In genomic region chr1:119533093-119533805, GRCm38 (mm10) we compare ENCODE assay signal across 13 mouse cellular contexts. TPM values are rescaled to one million over a fixed set of nuclear protein-coding genes. Genes with fewer than 3 reads are reported as not detected.
A peak's percentile ranks its signal among the peaks of the same experiment; 100 is the strongest.
DNase-seq lines count a peak whose midpoint lies in the region; ATAC-seq and TF ChIP-seq lines count a peak whose summit lies in the region.
"Had no signal": no experiment of that assay in that cellular context is flagged by ENCODE, and none has a peak within 500 bp of the region (broad histone marks: within the 10 kb centered on the region; RNA-seq: fewer than 3 reads in every experiment).

No protein-coding gene starts in this region.

- DNase-seq in forebrain, embryonic 10.5 days (ENCODE audit: extremely low spot score, low spot score), result no peak
- no peak for DNase-seq in lung, postnatal 0 days (ENCODE audit: low spot score)
- DNase-seq in midbrain, postnatal 0 days (ENCODE audit: low spot score), result peak; percentile 60
- no peak for DNase-seq in lung, postnatal 4 days
- no peak for DNase-seq in layer of hippocampus, adult 8-10 months (ENCODE audit: low spot score in 2 of 2)
- DNase-seq: adrenal gland, adult 8-10 months; B cell, adult 2 months; heart, postnatal 14 days; kidney, postnatal 10 days; thymus, postnatal 36 days had no signal

- no peak overlapping the region for H3K4me2 ChIP-seq in forebrain, embryonic 13.5 days
- H3K4me2 ChIP-seq in lung, embryonic 15.5 days, result no peak overlapping the region
- H3K4me2 ChIP-seq in lung, postnatal 0 days (replicated peaks; ENCODE audit: low read depth, low read length), result no peak overlapping the region
- H3K4me2 ChIP-seq in forebrain, embryonic 15.5 days (replicated peaks), result no peak overlapping the region
- no peak overlapping the region for H3K4me2 ChIP-seq in midbrain, postnatal 0 days (ENCODE audit: low read depth, low read length, poor library complexity, severe bottlenecking)

- no peaks in the 10 kb centered on the region for H3K4me1 ChIP-seq in forebrain, embryonic 13.5 days
- no peaks in the 10 kb centered on the region for H3K4me1 ChIP-seq in forebrain, embryonic 10.5 days
- peaks cover 7% of the 10 kb centered on the region; the same call in 1 of the 2 replicates for H3K4me1 ChIP-seq in lung, embryonic 15.5 days
- no peaks in the 10 kb centered on the region for H3K4me1 ChIP-seq in lung, postnatal 0 days (ENCODE audit: insufficient read depth, low read depth, low read length)
- H3K4me1 ChIP-seq in forebrain, embryonic 15.5 days, result peaks cover 5% of the 10 kb centered on the region; the same call in 1 of the 2 replicates
- no peaks in the 10 kb centered on the region for H3K4me1 ChIP-seq in midbrain, postnatal 0 days (ENCODE audit: insufficient read depth, low read length)

- H3K9ac ChIP-seq in forebrain, embryonic 13.5 days, result no peak overlapping the region
- H3K9ac ChIP-seq in lung, embryonic 15.5 days, result no peak overlapping the region
- no peak overlapping the region for H3K9ac ChIP-seq in lung, postnatal 0 days (replicated peaks; ENCODE audit: low read depth)
- H3K9ac ChIP-seq in forebrain, embryonic 15.5 days (replicated peaks), result no peak overlapping the region
- H3K9ac ChIP-seq in midbrain, postnatal 0 days (replicated peaks; ENCODE audit: low read length, poor library complexity, severe bottlenecking), result no peak overlapping the region

- H3K4me3 ChIP-seq in forebrain, embryonic 13.5 days, result no peak overlapping the region
- H3K4me3 ChIP-seq in forebrain, embryonic 10.5 days, result no peak overlapping the region
- no peak overlapping the region for H3K4me3 ChIP-seq in lung, embryonic 15.5 days
- no peak overlapping the region for H3K4me3 ChIP-seq in lung, postnatal 0 days (ENCODE audit: low read depth, low read length)
- H3K4me3 ChIP-seq in forebrain, embryonic 15.5 days, result no peak overlapping the region
- H3K4me3 ChIP-seq in midbrain, postnatal 0 days (ENCODE audit: low read depth, low read length), result no peak overlapping the region

- TF ChIP-seq EP300 in lung, postnatal 0 days (IDR thresholded peaks at IDR 0.05), result no peak

- no peaks in the 10 kb centered on the region for H3K27me3 ChIP-seq in forebrain, embryonic 13.5 days
- no peaks in the 10 kb centered on the region for H3K27me3 ChIP-seq in forebrain, embryonic 10.5 days (ENCODE audit: poor library complexity, severe bottlenecking)
- no peaks in the 10 kb centered on the region for H3K27me3 ChIP-seq in lung, embryonic 15.5 days
- no peaks in the 10 kb centered on the region for H3K27me3 ChIP-seq in lung, postnatal 0 days (replicated peaks; ENCODE audit: insufficient read depth, low read length)
- H3K27me3 ChIP-seq in forebrain, embryonic 15.5 days, result no peaks in the 10 kb centered on the region
- no peaks in the 10 kb centered on the region for H3K27me3 ChIP-seq in midbrain, postnatal 0 days (ENCODE audit: insufficient read depth, low read length)

- peaks cover 22% of the 10 kb centered on the region for H3K36me3 ChIP-seq in forebrain, embryonic 13.5 days (ENCODE audit: poor library complexity, severe bottlenecking)
- H3K36me3 ChIP-seq in forebrain, embryonic 10.5 days (replicated peaks), result peaks cover 65% of the 10 kb centered on the region
- H3K36me3 ChIP-seq in lung, embryonic 15.5 days, result peaks cover 13% of the 10 kb centered on the region
- H3K36me3 ChIP-seq in lung, postnatal 0 days (ENCODE audit: insufficient read depth, low read length), result no peaks in the 10 kb centered on the region
- H3K36me3 ChIP-seq in forebrain, embryonic 15.5 days, result peaks cover 10% of the 10 kb centered on the region
- H3K36me3 ChIP-seq in midbrain, postnatal 0 days (ENCODE audit: insufficient read depth, low read length), result peaks cover 9% of the 10 kb centered on the region; the same call in 1 of the 2 replicates

- peak overlapping the region; percentile 19; the same call in 1 of the 2 replicates for H3K27ac ChIP-seq in forebrain, embryonic 13.5 days
- H3K27ac ChIP-seq in forebrain, embryonic 10.5 days, result no peak overlapping the region
- no peak overlapping the region for H3K27ac ChIP-seq in lung, embryonic 15.5 days
- no peak overlapping the region for H3K27ac ChIP-seq in lung, postnatal 0 days (ENCODE audit: low read length)
- 0 out of 2 replicates have a peak overlapping the region, but pooled peaks have one; percentile 4 for H3K27ac ChIP-seq in forebrain, embryonic 15.5 days (replicated peaks)
- no peak overlapping the region for H3K27ac ChIP-seq in midbrain, postnatal 0 days (ENCODE audit: low read depth, low read length)

- 66% methylated on average over 18 of the region's 18 CpGs for WGBS in forebrain, embryonic 13.5 days
- 94% methylated on average over 18 of the region's 18 CpGs for WGBS in forebrain, embryonic 10.5 days
- WGBS in lung, embryonic 15.5 days, result 71% methylated on average over 18 of the region's 18 CpGs
- WGBS in lung, postnatal 0 days, result 65% methylated on average over 18 of the region's 18 CpGs
- 52% methylated on average over 18 of the region's 18 CpGs for WGBS in forebrain, embryonic 15.5 days
- 80% methylated on average over 18 of the region's 18 CpGs for WGBS in midbrain, postnatal 0 days

- H3K9me3 ChIP-seq in forebrain, embryonic 13.5 days (replicated peaks), result 0 out of 2 replicates have a peak, but pooled peaks cover 6% of the 10 kb centered on the region
- H3K9me3 ChIP-seq in forebrain, embryonic 10.5 days, result peaks cover 12% of the 10 kb centered on the region
- no peaks in the 10 kb centered on the region for H3K9me3 ChIP-seq in lung, embryonic 15.5 days
- H3K9me3 ChIP-seq in lung, postnatal 0 days (ENCODE audit: low read length), result no peaks in the 10 kb centered on the region
- no peaks in the 10 kb centered on the region for H3K9me3 ChIP-seq in forebrain, embryonic 15.5 days
- H3K9me3 ChIP-seq in midbrain, postnatal 0 days (ENCODE audit: low read length), result no peaks in the 10 kb centered on the region

- peak; percentile 81 for ATAC-seq in forebrain, embryonic 13.5 days
- ATAC-seq in lung, embryonic 15.5 days (ENCODE audit: borderline replicate concordance, extremely low read depth, low FRiP score, low TSS enrichment), result peak; percentile 28; the same call in 1 of the 2 replicates
- ATAC-seq in lung, postnatal 0 days, result no peak
- peak; percentile 72 for ATAC-seq in forebrain, embryonic 15.5 days (replicated peaks)
- peak; percentile 36; the same call in 1 of the 2 replicates for ATAC-seq in midbrain, postnatal 0 days (ENCODE audit: low FRiP score)

- TF ChIP-seq CTCF in lung, postnatal 0 days (IDR thresholded peaks at IDR 0.05), result no peak
- TF ChIP-seq CTCF in midbrain, postnatal 0 days (IDR thresholded peaks at IDR 0.05), result no peak

RNA-seq across cellular contexts. Expression of gene Tmem185b, which starts 7.3 kb away (rescaled TPM):
- polyA plus RNA-seq in forebrain, embryonic 13.5 days (2015; fragmentation: Nextera tagmentation; extraction: Ambion mirVana), result 18.7 and 19.1 TPM in 2 replicates
- polyA plus RNA-seq in forebrain, embryonic 10.5 days (2016; fragmentation: Nextera tagmentation; extraction: Ambion mirVana), result 21.2 and 22.6 TPM in 2 replicates
- 30.5 and 32.6 TPM in 2 replicates for polyA plus RNA-seq in lung, embryonic 15.5 days (2015; fragmentation: Nextera tagmentation; extraction: Ambion mirVana)
- 23.1 and 25.8 TPM in 2 replicates for polyA plus RNA-seq in lung, postnatal 0 days (2015; fragmentation: Nextera tagmentation; extraction: Ambion mirVana)
- 18.8 and 21.3 TPM in 2 replicates for polyA plus RNA-seq in forebrain, embryonic 15.5 days (2015; fragmentation: Nextera tagmentation; extraction: Ambion mirVana)
- total RNA-seq in midbrain, postnatal 0 days (2014; rRNA removed), result 20.9 and 22.7 TPM in 2 replicates
- polyA plus RNA-seq in midbrain, postnatal 0 days (2015; fragmentation: Nextera tagmentation; extraction: Ambion mirVana), result 12.6 and 13.8 TPM in 2 replicates
- total RNA-seq in layer of hippocampus, adult 8-10 months (2022), result 10 to 100 TPM; 14.6 to 20.3 (median 16.5) TPM

RNA-seq across cellular contexts. Expression of gene Ralb, which starts 28.7 kb away (rescaled TPM):
- 51.0 and 52.5 TPM in 2 replicates for polyA plus RNA-seq in forebrain, embryonic 13.5 days (2015; fragmentation: Nextera tagmentation; extraction: Ambion mirVana)
- 80.8 and 84.0 TPM in 2 replicates for polyA plus RNA-seq in forebrain, embryonic 10.5 days (2016; fragmentation: Nextera tagmentation; extraction: Ambion mirVana)
- 254 and 264 TPM in 2 replicates for polyA plus RNA-seq in lung, embryonic 15.5 days (2015; fragmentation: Nextera tagmentation; extraction: Ambion mirVana)
- 151 and 177 TPM in 2 replicates for polyA plus RNA-seq in lung, postnatal 0 days (2015; fragmentation: Nextera tagmentation; extraction: Ambion mirVana)
- polyA plus RNA-seq in forebrain, embryonic 15.5 days (2015; fragmentation: Nextera tagmentation; extraction: Ambion mirVana), result 50.5 and 50.9 TPM in 2 replicates
- 38.1 and 41.9 TPM in 2 replicates for total RNA-seq in midbrain, postnatal 0 days (2014; rRNA removed)
- 63.2 and 65.1 TPM in 2 replicates for polyA plus RNA-seq in midbrain, postnatal 0 days (2015; fragmentation: Nextera tagmentation; extraction: Ambion mirVana)
- 10 to 100 TPM; 20.2 to 27.6 (median 24.6) TPM for total RNA-seq in layer of hippocampus, adult 8-10 months (2022)

Comparison
In these comparisons a context has a peak if more than half of its experiments do, and no peak if none do; other contexts are left out.
1. H3K27ac ChIP-seq: peak in forebrain, embryonic 13.5 days (single experiment) and forebrain, embryonic 15.5 days (single experiment); none in forebrain, embryonic 10.5 days (single experiment), lung, embryonic 15.5 days (single experiment), lung, postnatal 0 days (single experiment) and midbrain, postnatal 0 days (single experiment).